Mouse (Mus musculus) heart, postnatal 0 days (tissue): ENCODE measurements around the gene Rtp4.

ENCODE experiments used
- CTCF ChIP-seq: IDR thresholded peaks from 2 replicates; pipeline ENCODE4 v1.5.1; 2016; ENCODE audit warnings: antibody characterized with exemption, control low read depth, low read depth
- EP300 ChIP-seq: IDR thresholded peaks from 2 replicates; pipeline ENCODE4 v1.6.1; 2016; ENCODE audit warnings: antibody characterized with exemption, low read depth

GRCm38 (mm10) chr16:23653028-23653427 lies 132.9 kb downstream of the Rtp4 start:
- no peak for TF ChIP-seq CTCF
- no peak for TF ChIP-seq EP300
